Mouse (Mus musculus) midbrain, postnatal 0 days (tissue): Measurements from ENCODE around the gene Cadm1. TPM values are rescaled to one million over a fixed set of nuclear protein-coding genes. Genes with fewer than 3 reads are reported as not detected.
A peak's percentile ranks its signal among the peaks of the same experiment; 100 is the strongest.

Experiments used
- ATAC-seq: fragments of 200-750 bp; cut with Nextera tagmentation; 2 replicates; pipeline ENCODE4 v1.8.0; 2017; ENCODE audit warnings: moderate number of reproducible peaks, mild to moderate bottlenecking, moderate TSS enrichment, moderate library complexity; ENCODE audit not compliant: low FRiP score
- DNase-seq: peaks from one replicate; pipeline ENCODE4 v3.0.0-alpha.2; 2015; ENCODE audit warnings: low spot score
- H3K27ac ChIP-seq: fragments of 300-500 bp; sonication (generic); 2 replicates; pipeline ENCODE4 v1.5.1; 2014; ENCODE audit warnings: low read depth, mild to moderate bottlenecking, low read length, mixed read lengths
- H3K27me3 ChIP-seq: fragments of 300-500 bp; sonication (generic); 2 replicates; pipeline ENCODE4 v1.6.1; 2014; ENCODE audit warnings: low read length, control low read depth, mixed read lengths; ENCODE audit not compliant: insufficient read depth
- H3K36me3 ChIP-seq: fragments of 300-500 bp; sonication (generic); 2 replicates; pipeline ENCODE4 v1.6.1; 2014; ENCODE audit warnings: low read length, control low read depth, mixed read lengths; ENCODE audit not compliant: insufficient read depth
- H3K4me1 ChIP-seq: fragments of 300-500 bp; sonication (generic); 2 replicates; pipeline ENCODE4 v1.6.1; 2014; ENCODE audit warnings: mild to moderate bottlenecking, control low read depth, antibody characterized with exemption, low read length, mixed read lengths; ENCODE audit not compliant: insufficient read depth
- H3K4me2 ChIP-seq: fragments of 300-500 bp; sonication (generic); 2 replicates; pipeline ENCODE4 v1.6.1; 2014; ENCODE audit warnings: low read depth, mild to moderate bottlenecking, low read length, mixed read lengths; ENCODE audit not compliant: poor library complexity, severe bottlenecking
- H3K4me3 ChIP-seq: fragments of 300-500 bp; sonication (generic); 2 replicates; pipeline ENCODE4 v1.5.1; 2014; ENCODE audit warnings: low read depth, mild to moderate bottlenecking, low read length, moderate library complexity
- H3K9ac ChIP-seq: fragments of 300-500 bp; sonication (generic); replicated peaks from 2 replicates; pipeline ENCODE4 v1.6.1; 2014; ENCODE audit warnings: mild to moderate bottlenecking, low read length, moderate library complexity, mixed read lengths; ENCODE audit not compliant: poor library complexity, severe bottlenecking
- H3K9me3 ChIP-seq: fragments of 300-500 bp; sonication (generic); 2 replicates; pipeline ENCODE4 v1.6.1; 2016; ENCODE audit warnings: low read length, control low read depth
- CTCF ChIP-seq: IDR thresholded peaks from 2 replicates; pipeline ENCODE4 v1.5.1; 2016; ENCODE audit warnings: antibody characterized with exemption, mild to moderate bottlenecking
- WGBS: fragments of 180-500 bp; shearing (Covaris S2); extraction: QIAGEN DNeasy Blood & Tissue Kit; methylation state at CpG from one replicate; pipeline ENCODE4 v1.1.7; 2014; 5-methylcytosine and 5-hydroxymethylcytosine counted together
- polyA plus RNA-seq: library from polyadenylated mRNA; unstranded; fragments of >200 nt; fragmentation: Nextera tagmentation; extraction: Ambion mirVana; gene quantifications from 2 replicates; pipeline ENCODE4 v1.2.1, GENCODE M21; 2015
- total RNA-seq: library from RNA; depleted of rRNA; stranded (reverse); fragments of >200 nt; gene quantifications from 2 replicates; pipeline ENCODE4 v1.2.3, GENCODE M21; 2014

Gene Cadm1
- total and polyA plus RNA-seq, 2 experiments from 2014 or later, result 200 to 367 TPM

DNA sequence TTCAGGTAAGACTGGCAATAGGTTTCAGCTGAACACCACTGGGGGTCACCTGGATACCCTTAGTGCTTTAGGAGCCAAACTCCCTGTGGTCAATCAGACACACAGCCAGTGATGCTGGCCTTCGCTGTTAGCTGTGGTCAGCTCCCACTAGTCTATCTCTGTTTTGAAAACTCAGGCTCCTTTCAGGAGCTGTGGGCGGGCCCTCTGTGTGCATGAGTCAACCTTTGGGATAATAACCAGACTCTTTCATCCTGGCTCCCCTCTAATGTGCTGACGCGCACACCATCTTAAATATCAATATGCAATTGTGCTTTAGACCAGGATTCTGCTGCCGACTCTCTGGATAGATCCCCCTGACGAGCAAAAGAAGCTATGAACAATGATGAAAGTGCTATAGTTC, 200.3 kb downstream of the Cadm1 start:
- 76% methylated on average over 6 of the region's 6 CpGs for WGBS
- no peak overlapping the region for H3K27ac ChIP-seq
- no peaks in the 10 kb centered on the region for H3K36me3 ChIP-seq
- ATAC-seq (no peak), DNase-seq (no peak)
- H3K9ac ChIP-seq, result no peak overlapping the region
- no peaks in the 10 kb centered on the region for H3K9me3 ChIP-seq
- no peaks in the 10 kb centered on the region for H3K27me3 ChIP-seq
- no peak for TF ChIP-seq CTCF
- peaks cover 16% of the 10 kb centered on the region for H3K4me1 ChIP-seq
- H3K4me3 ChIP-seq, result no peak overlapping the region
- H3K4me2 ChIP-seq, result no peak overlapping the region

- Histone ChIP-seq H3K4me3 (no peak overlapping the region), H3K4me1 (peaks cover 8% of the 10 kb centered on the region), H3K36me3 (no peaks in the 10 kb centered on the region), H3K27me3 (no peaks in the 10 kb centered on the region), H3K9ac (no peak overlapping the region), H3K27ac (no peak overlapping the region), H3K9me3 (no peaks in the 10 kb centered on the region), H3K4me2 (no peak overlapping the region)
- 86% methylated on average over 13 of the region's 13 CpGs for WGBS
- ATAC-seq, result no peak
- DNase-seq, result peak; percentile 39
- TF ChIP-seq CTCF, result no peak
These were observed 203.9 kb downstream of the Cadm1 start for GRCm38 (mm10) chr9:47733780-47734451.

GRCm38 (mm10) chr9:47734905-47735304, 204.9 kb downstream of the Cadm1 start:
- H3K4me2 ChIP-seq, result no peak overlapping the region
- no peaks in the 10 kb centered on the region for H3K9me3 ChIP-seq
- no peak overlapping the region for H3K9ac ChIP-seq
- TF ChIP-seq CTCF, result no peak
- H3K4me3 ChIP-seq, result no peak overlapping the region
- DNase-seq (no peak), ATAC-seq (no peak)
- H3K4me1 ChIP-seq, result peaks cover 10% of the 10 kb centered on the region
- H3K36me3 ChIP-seq, result no peaks in the 10 kb centered on the region
- peak overlapping the region; percentile 14; the same call in 1 of the 2 replicates for H3K27ac ChIP-seq
- WGBS, result 67% methylated on average over 5 of the region's 5 CpGs
- no peaks in the 10 kb centered on the region for H3K27me3 ChIP-seq

DNA sequence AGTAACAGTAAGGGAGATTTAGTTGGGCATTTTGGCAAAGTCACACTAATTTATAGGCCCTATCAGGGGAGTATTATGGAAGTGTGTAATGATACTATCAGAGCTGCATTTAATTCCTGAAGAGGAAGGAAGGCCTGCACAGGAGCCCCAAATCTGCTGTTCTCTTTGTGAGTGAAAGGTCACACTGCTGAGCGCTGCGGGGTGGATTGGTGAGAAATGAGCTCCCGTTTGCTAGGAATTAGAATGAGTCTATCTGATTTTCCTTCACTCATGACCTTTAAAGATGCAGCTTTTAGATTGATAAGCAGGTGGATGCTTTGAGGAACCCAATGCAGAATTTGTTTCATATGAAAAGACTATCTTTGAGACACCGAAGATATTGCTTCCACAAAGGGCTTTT, 208.8 kb downstream of the Cadm1 start:
- no peak overlapping the region for H3K4me3 ChIP-seq
- no peak overlapping the region for H3K9ac ChIP-seq
- ATAC-seq (no peak), DNase-seq (no peak)
- peak overlapping the region; percentile 55; the same call in 1 of the 2 replicates for H3K27ac ChIP-seq
- TF ChIP-seq CTCF, result no peak
- 23% methylated on average over 4 of the region's 4 CpGs for WGBS
- H3K27me3 ChIP-seq, result no peaks in the 10 kb centered on the region
- no peak overlapping the region for H3K4me2 ChIP-seq
- H3K4me1 ChIP-seq, result peaks cover 13% of the 10 kb centered on the region
- no peaks in the 10 kb centered on the region for H3K9me3 ChIP-seq
- no peaks in the 10 kb centered on the region for H3K36me3 ChIP-seq

- WGBS, result 12% methylated on average over 7 of the region's 7 CpGs
- peak overlapping the region; percentile 55 for H3K27ac ChIP-seq
- no peak overlapping the region for H3K4me2 ChIP-seq
- TF ChIP-seq CTCF, result no peak
- peaks cover 13% of the 10 kb centered on the region for H3K4me1 ChIP-seq
- DNase-seq (peak; percentile 43), ATAC-seq (no peak)
- H3K36me3 ChIP-seq, result no peaks in the 10 kb centered on the region
- H3K4me3 ChIP-seq, result no peak overlapping the region
- no peaks in the 10 kb centered on the region for H3K9me3 ChIP-seq
- H3K27me3 ChIP-seq, result no peaks in the 10 kb centered on the region
- 0 out of 2 replicates have a peak overlapping the region, but pooled peaks have one; percentile 19 for H3K9ac ChIP-seq
These were observed 209.3 kb downstream of the Cadm1 start for GRCm38 (mm10) chr9:47739276-47739675.

DNA sequence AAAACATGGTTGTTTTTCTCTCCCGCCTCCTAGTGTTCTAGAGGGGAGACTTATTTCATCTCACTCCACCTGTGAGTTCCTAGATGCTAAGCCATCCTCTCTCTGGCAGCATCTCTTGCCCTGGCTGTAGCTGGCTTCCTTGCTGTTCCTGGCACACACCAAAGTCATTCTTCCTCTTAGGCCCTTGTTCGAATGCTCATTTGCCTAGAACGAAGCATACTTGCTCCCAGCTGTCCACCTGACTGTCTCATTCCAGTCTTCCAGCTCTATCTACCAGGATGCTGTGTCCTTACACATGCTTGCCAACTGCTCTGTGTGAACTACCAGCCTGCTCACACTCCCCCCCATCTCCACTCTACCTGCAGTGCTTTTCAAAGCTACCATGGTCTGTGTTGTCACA, 211.8 kb downstream of the Cadm1 start:
- no peak overlapping the region for H3K4me2 ChIP-seq
- no peak overlapping the region for H3K9ac ChIP-seq
- H3K36me3 ChIP-seq, result no peaks in the 10 kb centered on the region
- WGBS, result 93% methylated on average over 3 of the region's 3 CpGs
- no peak for ATAC-seq
- H3K4me1 ChIP-seq, result peaks cover 13% of the 10 kb centered on the region
- no peak for TF ChIP-seq CTCF
- H3K27ac ChIP-seq, result no peak overlapping the region
- H3K4me3 ChIP-seq, result no peak overlapping the region
- H3K27me3 ChIP-seq, result no peaks in the 10 kb centered on the region
- DNase-seq, result peak; percentile 51
- no peaks in the 10 kb centered on the region for H3K9me3 ChIP-seq
